Mouse (Mus musculus) heart, embryonic 12.5 days (tissue): Measurements from ENCODE around the gene Cul7. TPM values are rescaled to one million over a fixed set of nuclear protein-coding genes. Genes with fewer than 3 reads are reported as not detected.

Experiments
- ATAC-seq: fragments of 200-750 bp; cut with Nextera tagmentation; 2 replicates; pipeline ENCODE4 v1.8.0; 2017; ENCODE audit warnings: moderate TSS enrichment, moderate library complexity; ENCODE audit not compliant: insufficient number of reproducible peaks, low FRiP score
- H3K27ac ChIP-seq: fragments of 300-500 bp; sonication (generic); 2 replicates; pipeline ENCODE4 v1.5.1; 2016; ENCODE audit warnings: mild to moderate bottlenecking, moderate library complexity; ENCODE audit not compliant: poor library complexity, severe bottlenecking
- H3K27me3 ChIP-seq: fragments of 300-500 bp; sonication (generic); replicated peaks from 2 replicates; pipeline ENCODE4 v1.6.1; 2016; ENCODE audit warnings: mild to moderate bottlenecking, moderate library complexity
- H3K36me3 ChIP-seq: fragments of 300-500 bp; sonication (generic); 2 replicates; pipeline ENCODE4 v1.6.1; 2016; ENCODE audit warnings: mild to moderate bottlenecking, moderate library complexity
- H3K4me1 ChIP-seq: fragments of 300-500 bp; sonication (generic); replicated peaks from 2 replicates; pipeline ENCODE4 v1.6.1; 2016; ENCODE audit warnings: mild to moderate bottlenecking
- H3K4me2 ChIP-seq: fragments of 300-500 bp; sonication (generic); 2 replicates; pipeline ENCODE4 v1.6.1; 2016; ENCODE audit warnings: mild to moderate bottlenecking, moderate library complexity
- H3K4me3 ChIP-seq: fragments of 300-500 bp; sonication (generic); 2 replicates; pipeline ENCODE4 v1.5.1; 2016; ENCODE audit warnings: mild to moderate bottlenecking
- H3K9ac ChIP-seq: fragments of 300-500 bp; sonication (generic); 2 replicates; pipeline ENCODE4 v1.6.1; 2016; ENCODE audit warnings: mild to moderate bottlenecking, moderate library complexity
- H3K9me3 ChIP-seq: fragments of 300-500 bp; sonication (generic); replicated peaks from 2 replicates; pipeline ENCODE4 v1.6.1; 2016; ENCODE audit warnings: mild to moderate bottlenecking, moderate library complexity
- WGBS: fragments of 180-500 bp; shearing (Covaris S2); methylation state at CpG from one replicate; pipeline ENCODE4 v1.1.7; 2016; 5-methylcytosine and 5-hydroxymethylcytosine counted together
- polyA plus RNA-seq: library from polyadenylated mRNA; unstranded; fragments of >200 nt; fragmentation: Nextera tagmentation; extraction: Ambion mirVana; gene quantifications from 2 replicates; pipeline ENCODE4 v1.2.1, GENCODE M21; 2016

Cul7 gene
- polyA plus RNA-seq, 1 experiment from 2014 or later, result 53.1 TPM

- Histone ChIP-seq H3K4me1 (peaks cover 38% of the 10 kb centered on the region), H3K36me3 (peaks cover 63% of the 10 kb centered on the region), H3K4me2 (peak within 1 kb of the TSS; percentile 80), H3K4me3 (peak within 1 kb of the TSS; percentile 84), H3K27ac (peak within 1 kb of the TSS; percentile 80), H3K9me3 (0 out of 2 replicates have a peak, but pooled peaks cover 5% of the 10 kb centered on the region), H3K9ac (peak within 1 kb of the TSS; percentile 86), H3K27me3 (no peaks in the 10 kb centered on the region)
- ATAC-seq, result peak; percentile 88
- 1% methylated on average over 43 of the region's 43 CpGs for WGBS
Observed at GRCm38 (mm10) chr17:46673850-46674529, 23.9 kb downstream of the Cul7 start, which contains the start of gene Rrp36. Gene Rrp36 (minus strand): TSS chr17:46674352.

GRCm38 (mm10) chr17:46674530-46675283 is 24.6 kb downstream of the Cul7 start:
- Histone ChIP-seq H3K27me3 (no peaks in the 10 kb centered on the region), H3K4me2 (peak overlapping the region; percentile 80), H3K4me1 (peaks cover 44% of the 10 kb centered on the region), H3K27ac (peak overlapping the region; percentile 80), H3K9me3 (no peaks in the 10 kb centered on the region), H3K9ac (peak overlapping the region; percentile 71), H3K4me3 (peak overlapping the region; percentile 84), H3K36me3 (peaks cover 56% of the 10 kb centered on the region)
- ATAC-seq, result peak; percentile 20; the same call in 1 of the 2 replicates
- WGBS, result 23% methylated on average over 15 of the region's 15 CpGs

- H3K9me3 ChIP-seq, result no peaks in the 10 kb centered on the region
- WGBS, result 69% methylated on average over 9 of the region's 9 CpGs
- H3K36me3 ChIP-seq, result peaks cover 50% of the 10 kb centered on the region
- H3K4me2 ChIP-seq, result peak within 1 kb of the TSS; percentile 81
- H3K9ac ChIP-seq, result peak within 1 kb of the TSS; percentile 84
- H3K27ac ChIP-seq, result peak within 1 kb of the TSS; percentile 94
- no peaks in the 10 kb centered on the region for H3K27me3 ChIP-seq
- no peak for ATAC-seq
- H3K4me1 ChIP-seq, result peaks cover 43% of the 10 kb centered on the region
- H3K4me3 ChIP-seq, result peak within 1 kb of the TSS; percentile 81
Observed at GRCm38 (mm10) chr17:46678416-46678815, 28.3 kb downstream of the Cul7 start, which contains the start of gene Mea1. Gene Mea1 (plus strand): TSS chr17:46678793.

- Histone ChIP-seq H3K36me3 (peaks cover 55% of the 10 kb centered on the region), H3K4me2 (peak overlapping the region; percentile 81), H3K27ac (peak overlapping the region; percentile 94), H3K4me1 (peaks cover 45% of the 10 kb centered on the region), H3K4me3 (peak overlapping the region; percentile 81), H3K27me3 (no peaks in the 10 kb centered on the region), H3K9ac (peak overlapping the region; percentile 84), H3K9me3 (no peaks in the 10 kb centered on the region)
- no peak for ATAC-seq
- WGBS, result 24% methylated on average over 9 of the region's 9 CpGs
Observed at GRCm38 (mm10) chr17:46678911-46679310, 28.8 kb downstream of the Cul7 start.

GRCm38 (mm10) chr17:46679843-46680759 is 30.0 kb downstream of the Cul7 start:
- no peaks in the 10 kb centered on the region for H3K27me3 ChIP-seq
- under 1% methylated on average over 34 of the region's 34 CpGs for WGBS
- H3K9ac ChIP-seq, result peak overlapping the region; percentile 84
- peak overlapping the region; percentile 81 for H3K4me2 ChIP-seq
- peak overlapping the region; percentile 81 for H3K4me3 ChIP-seq
- H3K36me3 ChIP-seq, result peaks cover 60% of the 10 kb centered on the region
- H3K9me3 ChIP-seq, result no peaks in the 10 kb centered on the region
- peaks cover 41% of the 10 kb centered on the region for H3K4me1 ChIP-seq
- no peak; the same call in none of the 2 replicates for ATAC-seq
- peak overlapping the region; percentile 94 for H3K27ac ChIP-seq

- peak within 1 kb of the TSS; percentile 81 for H3K4me3 ChIP-seq
- WGBS, result under 1% methylated on average over 49 of the region's 49 CpGs
- H3K9ac ChIP-seq, result peak within 1 kb of the TSS; percentile 84
- peaks cover 38% of the 10 kb centered on the region for H3K4me1 ChIP-seq
- no peaks in the 10 kb centered on the region for H3K27me3 ChIP-seq
- no peaks in the 10 kb centered on the region for H3K9me3 ChIP-seq
- H3K4me2 ChIP-seq, result peak within 1 kb of the TSS; percentile 92
- ATAC-seq, result peak; percentile 98
- H3K27ac ChIP-seq, result peak within 1 kb of the TSS; percentile 94
- H3K36me3 ChIP-seq, result peaks cover 60% of the 10 kb centered on the region
Observed at GRCm38 (mm10) chr17:46680760-46681373, 30.7 kb downstream of the Cul7 start, which contains the start of gene Klhdc3. Gene Klhdc3 (minus strand): TSS chr17:46680914.

GRCm38 (mm10) chr17:46681466-46682118 is 31.5 kb downstream of the Cul7 start:
- WGBS, result 24% methylated on average over 12 of the region's 12 CpGs
- no peak for ATAC-seq
- H3K9ac ChIP-seq, result peak overlapping the region; percentile 79
- H3K4me3 ChIP-seq, result peak overlapping the region; percentile 81
- H3K9me3 ChIP-seq, result no peaks in the 10 kb centered on the region
- H3K27ac ChIP-seq, result no peak overlapping the region
- H3K4me2 ChIP-seq, result peak overlapping the region; percentile 92
- no peaks in the 10 kb centered on the region for H3K27me3 ChIP-seq
- peaks cover 38% of the 10 kb centered on the region for H3K4me1 ChIP-seq
- H3K36me3 ChIP-seq, result peaks cover 60% of the 10 kb centered on the region

- no peak overlapping the region for H3K4me3 ChIP-seq
- 87% methylated on average over 16 of the region's 16 CpGs for WGBS
- peaks cover 35% of the 10 kb centered on the region for H3K4me1 ChIP-seq
- no peak for ATAC-seq
- no peak overlapping the region for H3K9ac ChIP-seq
- H3K36me3 ChIP-seq, result peaks cover 60% of the 10 kb centered on the region
- H3K9me3 ChIP-seq, result no peaks in the 10 kb centered on the region
- no peak overlapping the region for H3K27ac ChIP-seq
- no peaks in the 10 kb centered on the region for H3K27me3 ChIP-seq
- no peak overlapping the region for H3K4me2 ChIP-seq
Observed at GRCm38 (mm10) chr17:46682654-46683389, 32.7 kb downstream of the Cul7 start.

- no peaks in the 10 kb centered on the region for H3K9me3 ChIP-seq
- 84% methylated on average over 6 of the region's 6 CpGs for WGBS
- peaks cover 53% of the 10 kb centered on the region for H3K36me3 ChIP-seq
- no peak overlapping the region for H3K27ac ChIP-seq
- H3K4me3 ChIP-seq, result no peak overlapping the region
- no peak for ATAC-seq
- H3K4me1 ChIP-seq, result peaks cover 21% of the 10 kb centered on the region
- H3K27me3 ChIP-seq, result no peaks in the 10 kb centered on the region
- H3K9ac ChIP-seq, result no peak overlapping the region
- H3K4me2 ChIP-seq, result no peak overlapping the region
Observed at GRCm38 (mm10) chr17:46685913-46686312, 35.8 kb downstream of the Cul7 start.
